Mouse (Mus musculus) ES-Bruce4 (cell line): ENCODE data around the gene Kif13a. TPM values are rescaled to one million over a fixed set of nuclear protein-coding genes. Genes with fewer than 3 reads are reported as not detected.
A peak's percentile ranks its signal among the peaks of the same experiment; 100 is the strongest.

Experiments used
- H3K27ac ChIP-seq: 2 replicates; pipeline ENCODE4 v1.5.1; 2012; ENCODE audit warnings: low read length, inconsistent platforms; ENCODE audit not compliant: insufficient read depth
- H3K27me3 ChIP-seq: 2 replicates; pipeline ENCODE4 v1.6.1; 2012; ENCODE audit warnings: mild to moderate bottlenecking, low read length, inconsistent platforms; ENCODE audit not compliant: control insufficient read depth, poor library complexity, insufficient read depth, severe bottlenecking
- H3K36me3 ChIP-seq: 2 replicates; pipeline ENCODE4 v1.6.1; 2012; ENCODE audit warnings: inconsistent platforms, mild to moderate bottlenecking, low read length, moderate library complexity; ENCODE audit not compliant: control insufficient read depth, poor library complexity, insufficient read depth, severe bottlenecking
- H3K4me1 ChIP-seq: one replicate; pipeline ENCODE4 v1.8.1; 2011; ENCODE audit warnings: low read length; ENCODE audit not compliant: control insufficient read depth, insufficient read depth
- H3K4me3 ChIP-seq: 2 replicates; pipeline ENCODE4 v1.5.1; 2011; ENCODE audit warnings: low read depth, mild to moderate bottlenecking, low read length
- H3K9ac ChIP-seq: 2 replicates; pipeline ENCODE4 v1.6.1; 2012; ENCODE audit warnings: low read depth, mild to moderate bottlenecking, inconsistent platforms; ENCODE audit not compliant: poor library complexity, severe bottlenecking
- H3K9me3 ChIP-seq: replicated peaks from 2 replicates; pipeline ENCODE4 v1.6.1; 2012; ENCODE audit warnings: mild to moderate bottlenecking, low read length, inconsistent platforms; ENCODE audit not compliant: control insufficient read depth, poor library complexity, insufficient read depth, severe bottlenecking
- CTCF ChIP-seq: IDR thresholded peaks from one replicate; pipeline ENCODE4 v1.8.1; 2011; ENCODE audit warnings: low read depth, low read length
- EP300 ChIP-seq: IDR thresholded peaks from 2 replicates; pipeline ENCODE4 v1.6.1; 2011; ENCODE audit warnings: low read depth, low read length; ENCODE audit not compliant: insufficient read depth
- POLR2A ChIP-seq: IDR thresholded peaks from one replicate; pipeline ENCODE4 v1.8.1; 2011; ENCODE audit warnings: low read length; ENCODE audit not compliant: insufficient read depth
- polyA plus RNA-seq: library from polyadenylated mRNA; stranded (reverse); fragments of >200 nt; gene quantifications from 2 replicates; pipeline ENCODE4 v1.2.4, GENCODE M21; 2011; ENCODE audit warnings: low read depth; ENCODE audit not compliant: missing spikeins, insufficient read depth, insufficient read length

Kif13a gene
- polyA plus RNA-seq, 1 experiment = 41.1 TPM

DNA sequence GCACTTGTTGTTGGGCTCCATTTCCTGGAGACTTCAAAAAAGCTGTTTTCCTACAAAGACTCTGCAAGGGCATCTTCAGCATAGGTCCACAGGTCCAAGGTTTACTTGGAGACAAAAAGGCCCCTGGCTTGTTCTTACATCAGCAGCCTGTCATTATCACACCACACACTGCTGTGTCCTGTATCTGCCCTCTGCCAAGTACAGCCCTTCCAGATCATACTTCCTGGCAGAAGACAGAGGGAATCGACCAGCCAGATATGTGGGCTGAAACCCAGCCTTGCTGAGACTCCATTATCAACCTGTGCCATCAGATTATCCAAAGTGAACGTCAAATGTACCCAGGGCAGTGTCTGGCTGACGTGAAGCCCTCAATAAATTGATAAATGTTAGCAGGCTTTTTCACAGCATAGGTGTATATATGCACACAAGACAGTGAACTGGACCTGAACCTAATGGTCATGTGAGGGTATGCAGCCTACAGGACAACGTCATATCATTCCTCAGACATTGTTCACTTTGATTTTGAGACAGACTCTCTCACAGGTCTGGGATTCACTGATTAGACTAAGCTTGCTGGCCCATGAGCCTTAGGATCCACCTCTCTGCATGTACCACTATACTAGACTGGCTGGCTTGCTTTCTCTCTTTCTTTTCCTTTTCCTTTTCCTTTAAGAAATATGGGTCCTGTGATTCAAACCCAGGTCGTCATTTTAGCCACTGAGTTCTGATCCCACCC is 181.4 kb downstream of the Kif13a start:
- H3K9me3 ChIP-seq = no peaks in the 10 kb centered on the region
- no peak overlapping the region for H3K9ac ChIP-seq
- H3K4me3 ChIP-seq = no peak overlapping the region
- TF ChIP-seq POLR2A (no peak), EP300 (no peak)
- H3K27ac ChIP-seq = no peak overlapping the region
- no peaks in the 10 kb centered on the region for H3K27me3 ChIP-seq
- no peaks in the 10 kb centered on the region for H3K4me1 ChIP-seq
- no peaks in the 10 kb centered on the region for H3K36me3 ChIP-seq

GRCm38 (mm10) chr13:46743821-46744220 is 185.8 kb downstream of the Kif13a start:
- Histone ChIP-seq H3K4me3 (no peak overlapping the region), H3K27ac (no peak overlapping the region), H3K27me3 (no peaks in the 10 kb centered on the region), H3K9me3 (no peaks in the 10 kb centered on the region), H3K36me3 (no peaks in the 10 kb centered on the region), H3K9ac (no peak overlapping the region), H3K4me1 (no peaks in the 10 kb centered on the region)
- TF ChIP-seq CTCF (no peak), EP300 (no peak), POLR2A (no peak)

DNA sequence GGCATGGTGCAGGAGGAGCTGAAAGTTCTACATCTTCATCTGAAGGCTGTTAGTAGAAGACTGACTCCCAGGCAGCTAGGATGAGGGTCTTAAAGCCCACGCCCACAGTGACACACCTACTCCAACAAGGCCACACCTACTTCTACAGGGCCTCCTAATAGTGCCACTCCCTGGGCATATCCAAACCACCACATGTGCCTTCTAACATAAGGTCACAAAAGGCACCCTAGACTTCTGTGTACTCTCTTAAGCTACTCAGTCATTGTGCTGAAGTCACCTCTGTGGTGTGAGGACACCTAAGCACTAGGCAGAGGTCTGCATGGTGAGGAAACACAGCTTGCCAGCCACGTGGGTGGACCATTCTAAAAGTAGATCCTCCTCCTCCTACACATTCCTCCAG is 187.3 kb downstream of the Kif13a start:
- H3K9me3 ChIP-seq = no peaks in the 10 kb centered on the region
- no peak overlapping the region for H3K4me3 ChIP-seq
- H3K27me3 ChIP-seq = no peaks in the 10 kb centered on the region
- TF ChIP-seq CTCF = no peak
- no peak for TF ChIP-seq EP300
- TF ChIP-seq POLR2A = no peak
- H3K4me1 ChIP-seq = no peaks in the 10 kb centered on the region
- H3K9ac ChIP-seq = no peak overlapping the region
- no peak overlapping the region for H3K27ac ChIP-seq
- no peaks in the 10 kb centered on the region for H3K36me3 ChIP-seq

DNA sequence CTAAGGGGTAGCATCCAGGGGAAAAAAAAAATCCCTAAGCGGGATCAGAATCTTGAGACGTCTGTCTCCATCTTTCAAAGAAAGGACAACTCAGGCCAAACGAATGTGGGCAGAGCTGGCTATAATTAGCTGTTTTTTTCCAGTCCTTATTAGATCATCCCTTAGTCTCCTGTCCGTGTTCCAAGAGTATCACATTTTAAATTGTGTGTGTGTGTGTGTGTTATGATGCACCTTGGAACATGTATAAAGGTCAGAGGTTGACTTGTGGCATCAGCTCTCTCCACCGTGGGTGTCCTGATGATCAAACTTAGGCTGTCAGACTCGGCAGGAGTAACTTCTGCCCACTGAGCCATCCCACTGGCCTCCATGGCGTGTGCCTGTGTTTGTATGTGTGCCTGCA is 190.2 kb downstream of the Kif13a start:
- no peak overlapping the region for H3K4me3 ChIP-seq
- H3K27me3 ChIP-seq = no peaks in the 10 kb centered on the region
- TF ChIP-seq POLR2A (no peak), EP300 (no peak), CTCF (no peak)
- H3K36me3 ChIP-seq = no peaks in the 10 kb centered on the region
- no peak overlapping the region for H3K27ac ChIP-seq
- no peak overlapping the region for H3K9ac ChIP-seq
- H3K9me3 ChIP-seq = no peaks in the 10 kb centered on the region
- H3K4me1 ChIP-seq = peaks cover 2% of the 10 kb centered on the region

- H3K27me3 ChIP-seq = no peaks in the 10 kb centered on the region
- H3K27ac ChIP-seq = no peak overlapping the region
- H3K4me3 ChIP-seq = no peak overlapping the region
- peaks cover 2% of the 10 kb centered on the region for H3K4me1 ChIP-seq
- no peaks in the 10 kb centered on the region for H3K36me3 ChIP-seq
- H3K9ac ChIP-seq = no peak overlapping the region
- TF ChIP-seq CTCF (no peak), EP300 (no peak), POLR2A (no peak)
- H3K9me3 ChIP-seq = no peaks in the 10 kb centered on the region
Measured at GRCm38 (mm10) chr13:46737482-46737881, 192.2 kb downstream of the Kif13a start.

- TF ChIP-seq POLR2A (no peak), EP300 (no peak), CTCF (no peak)
- Histone ChIP-seq H3K4me1 (peaks cover 2% of the 10 kb centered on the region), H3K9me3 (no peaks in the 10 kb centered on the region), H3K27me3 (no peaks in the 10 kb centered on the region), H3K27ac (0 out of 2 replicates have a peak overlapping the region, but pooled peaks have one; percentile 9), H3K4me3 (peak overlapping the region; percentile 51), H3K9ac (peak overlapping the region; percentile 19), H3K36me3 (no peaks in the 10 kb centered on the region)
Measured at GRCm38 (mm10) chr13:46736479-46736865, 193.2 kb downstream of the Kif13a start.
